Mouse (Mus musculus): ENCODE measurements around the gene Gria1. TPM values are rescaled to one million over a fixed set of nuclear protein-coding genes. Genes with fewer than 3 reads are reported as not detected.

Gene Gria1
- polyA plus RNA-seq (2012; rRNA removed): 29.6 and 38.1 TPM in 2 replicates

DNA sequence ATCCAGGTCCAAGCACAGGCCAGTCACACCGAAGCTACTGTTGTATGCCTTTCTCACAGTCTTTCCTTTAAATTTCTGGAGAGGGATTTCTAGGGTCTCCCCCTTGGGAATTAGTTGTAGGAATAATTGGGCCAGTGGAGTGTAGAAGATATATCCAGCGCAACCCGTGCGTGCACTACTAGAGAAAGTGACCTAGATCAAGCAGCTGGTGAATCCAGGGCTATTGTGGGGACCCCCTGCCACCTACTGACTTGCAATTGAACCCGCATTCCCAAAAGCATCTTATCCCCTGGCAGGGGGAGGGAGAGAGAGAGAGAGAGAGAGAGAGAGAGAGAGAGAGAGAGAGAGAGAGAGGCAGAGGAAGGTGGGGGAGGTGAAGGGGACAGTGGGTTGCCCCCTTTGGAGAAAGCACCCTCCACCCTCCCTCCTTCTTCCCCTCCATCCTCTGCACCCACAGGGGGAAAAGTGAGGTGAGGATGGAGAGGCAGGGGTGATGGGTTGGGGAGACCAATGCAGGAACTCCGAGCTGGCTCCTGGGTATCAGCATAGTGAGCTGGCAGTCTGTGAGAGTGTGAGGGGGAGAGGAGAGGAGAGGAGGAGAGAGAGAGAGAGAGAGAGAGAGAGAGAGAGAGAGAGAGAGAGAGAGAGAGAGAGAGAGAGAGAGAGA lies at the start of gene Gria1:
Gene Gria1, plus strand, starts transcription at position 364 of the 667 bp plus-strand sequence.
- peak; percentile 63 for DNase-seq (ENCODE audit: low read depth)
- no peak for TF ChIP-seq POLR2A (IDR thresholded peaks at IDR 0.05; ENCODE audit: borderline replicate concordance, extremely low read depth, insufficient read depth, insufficient read length, poor library complexity, severe bottlenecking)
- TF ChIP-seq CTCF (IDR thresholded peaks at IDR 0.05; ENCODE audit: borderline replicate concordance, extremely low read depth, insufficient read depth, insufficient read length): no peak

DNA sequence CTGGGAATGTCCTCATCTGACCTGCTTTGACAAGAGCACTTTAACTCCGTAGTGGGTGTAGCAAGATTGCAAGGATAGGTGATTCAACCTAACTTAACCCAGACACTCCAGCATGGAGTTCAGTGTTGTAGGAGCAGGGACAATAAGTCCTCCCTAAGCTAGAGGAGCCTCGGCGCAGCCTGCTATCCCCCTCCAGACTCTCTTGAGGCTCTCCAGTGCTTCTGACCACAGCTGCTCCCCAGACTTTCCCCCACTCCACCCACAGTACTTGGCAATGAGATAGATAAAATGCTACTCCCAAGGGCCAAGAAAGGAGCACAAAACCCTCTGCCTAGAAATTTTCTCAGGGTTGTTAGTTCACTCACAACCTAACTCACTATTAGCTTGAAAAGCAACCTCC lies 49.4 kb upstream of the Gria1 start:
- no peak for DNase-seq (ENCODE audit: low read depth)
- TF ChIP-seq POLR2A (IDR thresholded peaks at IDR 0.05; ENCODE audit: borderline replicate concordance, extremely low read depth, insufficient read depth, insufficient read length, poor library complexity, severe bottlenecking): no peak
- no peak for TF ChIP-seq CTCF (IDR thresholded peaks at IDR 0.05; ENCODE audit: borderline replicate concordance, extremely low read depth, insufficient read depth, insufficient read length)

DNA sequence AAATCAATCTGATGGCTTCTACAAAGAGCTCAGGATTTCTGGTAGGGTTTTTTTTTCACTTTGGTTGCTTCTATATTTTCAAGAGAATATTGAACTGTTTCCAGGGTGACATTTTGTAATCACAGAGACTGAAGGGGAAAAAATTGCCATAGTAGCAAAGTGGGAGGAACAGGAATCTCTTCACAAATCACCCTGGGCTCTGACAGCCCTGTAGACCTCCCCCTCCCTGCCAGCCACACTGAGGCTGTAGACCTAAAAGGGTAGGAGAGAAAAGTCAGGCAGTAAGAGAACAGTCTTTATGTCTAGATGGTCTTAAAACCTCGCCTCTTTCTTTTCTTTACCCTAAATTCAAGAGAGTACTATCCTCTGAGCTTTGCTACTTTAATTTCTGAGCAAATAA lies 38.4 kb upstream of the Gria1 start:
- peak; percentile 30 for DNase-seq (ENCODE audit: low read depth)
- TF ChIP-seq CTCF (IDR thresholded peaks at IDR 0.05; ENCODE audit: borderline replicate concordance, extremely low read depth, insufficient read depth, insufficient read length) (no peak), POLR2A (IDR thresholded peaks at IDR 0.05; ENCODE audit: borderline replicate concordance, extremely low read depth, insufficient read depth, insufficient read length, poor library complexity, severe bottlenecking) (no peak)

DNA sequence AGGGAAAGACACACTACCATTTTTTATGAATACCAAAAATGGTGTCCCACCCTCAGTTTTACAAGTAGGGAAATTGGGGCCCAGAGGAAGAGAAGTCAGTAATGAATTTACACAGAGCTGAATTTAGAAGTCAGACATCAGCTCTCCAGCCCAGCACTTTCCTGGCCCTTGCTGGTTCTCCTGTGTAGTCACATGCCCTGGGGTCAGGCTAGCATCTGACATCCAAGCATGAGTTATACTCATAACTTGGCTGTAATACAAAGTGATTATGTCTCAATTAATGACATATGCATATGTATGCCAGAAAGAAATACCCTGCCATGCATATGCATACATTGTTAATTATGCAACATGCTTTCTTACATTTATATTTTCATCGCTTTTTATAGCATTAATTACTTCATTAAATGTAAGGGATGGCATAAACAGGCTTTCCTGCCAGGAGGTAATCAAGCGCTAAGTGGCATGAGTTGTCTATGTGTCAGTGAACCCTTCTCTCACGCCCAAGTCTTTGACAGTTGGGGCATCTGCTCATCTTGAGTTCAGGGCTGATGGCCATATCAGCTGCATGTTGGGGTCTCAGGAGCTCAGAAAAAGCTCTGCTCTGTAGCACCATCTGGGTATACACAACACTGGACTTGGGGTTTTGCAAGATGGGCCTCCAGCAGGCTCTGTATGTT lies 26.7 kb upstream of the Gria1 start:
- DNase-seq (ENCODE audit: low read depth): peak; percentile 67
- TF ChIP-seq POLR2A (IDR thresholded peaks at IDR 0.05; ENCODE audit: borderline replicate concordance, extremely low read depth, insufficient read depth, insufficient read length, poor library complexity, severe bottlenecking): no peak
- TF ChIP-seq CTCF (IDR thresholded peaks at IDR 0.05; ENCODE audit: borderline replicate concordance, extremely low read depth, insufficient read depth, insufficient read length): no peak

DNA sequence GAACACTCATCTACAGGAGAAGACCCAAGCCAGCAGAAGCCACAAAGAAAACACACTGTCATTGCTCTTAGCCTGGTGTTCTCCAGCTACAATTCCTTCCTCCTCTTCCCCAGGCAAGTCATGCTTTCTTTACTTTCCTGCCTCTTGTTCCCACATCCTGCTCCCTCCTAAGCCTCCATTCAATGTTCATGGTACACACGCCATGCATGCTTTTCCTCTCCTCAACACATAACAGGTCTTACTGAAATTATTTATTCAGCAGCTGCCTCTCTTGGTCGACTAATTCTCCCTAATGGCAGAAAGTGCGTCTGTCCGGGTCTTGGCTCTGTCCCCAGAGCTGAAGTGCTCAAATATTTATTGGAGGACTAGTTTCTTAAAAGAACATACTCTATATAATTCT lies 25.7 kb upstream of the Gria1 start:
- TF ChIP-seq POLR2A (IDR thresholded peaks at IDR 0.05; ENCODE audit: borderline replicate concordance, extremely low read depth, insufficient read depth, insufficient read length, poor library complexity, severe bottlenecking) (no peak), CTCF (IDR thresholded peaks at IDR 0.05; ENCODE audit: borderline replicate concordance, extremely low read depth, insufficient read depth, insufficient read length) (no peak)

DNA sequence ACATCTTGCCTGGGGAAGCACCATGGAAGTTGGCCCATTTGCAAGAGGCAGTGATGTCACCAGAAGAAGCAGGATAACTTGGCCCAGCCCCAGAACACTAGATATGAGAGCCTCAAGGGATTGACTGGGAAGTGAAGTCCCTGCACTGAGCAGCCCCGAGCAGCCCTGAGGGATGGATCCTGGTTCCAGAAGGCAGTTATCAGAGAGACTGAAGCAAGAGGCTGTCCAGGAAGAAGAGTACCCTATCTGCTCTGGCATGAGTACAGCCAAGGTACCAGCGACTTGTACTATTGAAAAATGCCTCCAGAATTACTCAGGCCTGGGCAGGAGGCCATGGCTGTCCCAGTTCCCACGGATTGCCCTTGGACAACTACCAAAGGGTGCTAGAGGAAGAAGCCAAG lies 11.6 kb upstream of the Gria1 start:
- no peak for TF ChIP-seq CTCF (IDR thresholded peaks at IDR 0.05; ENCODE audit: borderline replicate concordance, extremely low read depth, insufficient read depth, insufficient read length)
- TF ChIP-seq POLR2A (IDR thresholded peaks at IDR 0.05; ENCODE audit: borderline replicate concordance, extremely low read depth, insufficient read depth, insufficient read length, poor library complexity, severe bottlenecking): no peak
- DNase-seq (ENCODE audit: low read depth): no peak

More for the DNA sequence above, 25.7 kb upstream of the Gria1 start:
- DNase-seq (ENCODE audit: low read depth): no peak

DNA sequence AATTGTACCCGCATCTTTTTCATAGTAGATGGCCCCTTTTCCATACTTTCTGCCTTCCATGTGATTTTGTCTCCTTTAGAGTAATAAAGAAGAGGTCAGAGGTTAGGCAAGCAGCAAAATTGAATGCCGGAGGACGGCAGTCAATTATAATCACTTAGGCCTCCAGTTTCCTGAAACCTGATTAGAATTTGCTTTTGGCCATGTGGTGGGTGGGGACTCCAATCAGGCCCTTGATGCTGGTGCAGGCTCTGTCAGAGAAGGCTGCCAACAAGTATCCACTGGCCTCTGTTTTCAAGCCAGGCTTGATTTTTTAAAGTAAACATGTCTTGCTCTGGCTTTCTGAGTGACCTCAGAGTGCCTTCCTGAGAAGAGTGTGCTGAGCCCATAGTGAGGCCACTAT lies 6.6 kb upstream of the Gria1 start:
- TF ChIP-seq POLR2A (IDR thresholded peaks at IDR 0.05; ENCODE audit: borderline replicate concordance, extremely low read depth, insufficient read depth, insufficient read length, poor library complexity, severe bottlenecking) (no peak), CTCF (IDR thresholded peaks at IDR 0.05; ENCODE audit: borderline replicate concordance, extremely low read depth, insufficient read depth, insufficient read length) (no peak)
- DNase-seq (ENCODE audit: low read depth): no peak

DNA sequence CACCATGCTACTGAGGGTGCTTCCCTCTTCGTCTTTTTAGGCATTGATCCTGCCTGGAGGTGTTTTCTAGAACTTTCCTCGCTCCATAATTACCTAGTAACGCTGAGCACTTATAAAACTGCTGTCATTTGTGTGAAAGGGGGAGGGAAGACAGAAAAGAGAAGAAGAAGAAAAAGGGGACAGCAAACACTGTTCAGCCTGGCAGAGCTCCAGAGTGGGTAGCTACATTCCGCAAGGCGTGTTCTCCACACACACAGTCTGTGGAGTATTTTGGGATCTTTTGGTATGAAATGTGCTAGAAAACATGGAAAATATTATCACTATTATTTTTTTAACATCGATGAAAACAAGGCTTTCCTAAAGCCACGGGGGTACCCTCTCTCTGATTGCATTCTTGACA lies 5.8 kb upstream of the Gria1 start:
- DNase-seq (ENCODE audit: low read depth): no peak
- TF ChIP-seq CTCF (IDR thresholded peaks at IDR 0.05; ENCODE audit: borderline replicate concordance, extremely low read depth, insufficient read depth, insufficient read length) (no peak), POLR2A (IDR thresholded peaks at IDR 0.05; ENCODE audit: borderline replicate concordance, extremely low read depth, insufficient read depth, insufficient read length, poor library complexity, severe bottlenecking) (no peak)

DNA sequence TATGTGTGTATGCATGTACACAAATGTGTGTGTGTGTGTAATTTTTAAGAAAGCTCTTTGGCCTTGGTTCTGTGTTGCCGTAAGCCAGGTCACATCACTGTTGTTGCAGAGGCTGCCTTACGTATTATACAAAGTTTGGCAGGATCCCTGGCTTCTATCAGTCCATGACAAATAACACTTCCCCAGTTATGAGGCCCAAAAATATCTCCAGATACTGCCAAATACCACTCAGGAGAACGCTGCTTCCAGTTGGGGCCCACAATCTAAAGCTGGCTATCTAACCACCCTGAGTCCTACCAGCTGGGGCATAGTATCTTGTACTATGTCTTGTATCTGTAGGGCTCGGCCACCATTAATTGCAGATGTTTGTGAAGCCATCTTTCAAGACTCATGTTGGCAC lies 3.4 kb upstream of the Gria1 start:
- TF ChIP-seq POLR2A (IDR thresholded peaks at IDR 0.05; ENCODE audit: borderline replicate concordance, extremely low read depth, insufficient read depth, insufficient read length, poor library complexity, severe bottlenecking): no peak
- TF ChIP-seq CTCF (IDR thresholded peaks at IDR 0.05; ENCODE audit: borderline replicate concordance, extremely low read depth, insufficient read depth, insufficient read length): no peak
- no peak for DNase-seq (ENCODE audit: low read depth)

DNA sequence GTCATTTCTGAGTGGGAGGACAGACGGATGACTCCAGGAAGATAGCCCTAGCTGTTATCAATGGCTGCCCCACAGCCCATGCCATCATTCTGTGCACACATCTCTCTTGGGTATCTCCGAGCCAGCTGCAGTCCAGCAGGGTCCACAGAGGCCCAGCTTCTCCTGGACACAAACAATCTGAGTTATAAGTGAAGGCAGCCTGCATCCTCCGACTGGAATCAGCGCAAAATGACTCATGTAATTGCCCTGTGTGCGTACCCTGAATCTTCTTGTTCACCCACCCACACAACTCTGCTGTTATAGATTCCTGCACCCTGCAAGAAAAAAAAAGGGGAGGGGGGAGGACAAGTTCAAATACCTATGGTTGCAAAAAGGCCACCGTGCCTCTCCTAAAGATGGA lies 576 bp upstream of the Gria1 start:
- TF ChIP-seq CTCF (IDR thresholded peaks at IDR 0.05; ENCODE audit: borderline replicate concordance, extremely low read depth, insufficient read depth, insufficient read length) (no peak), POLR2A (IDR thresholded peaks at IDR 0.05; ENCODE audit: borderline replicate concordance, extremely low read depth, insufficient read depth, insufficient read length, poor library complexity, severe bottlenecking) (no peak)
- DNase-seq (ENCODE audit: low read depth): no peak

DNA sequence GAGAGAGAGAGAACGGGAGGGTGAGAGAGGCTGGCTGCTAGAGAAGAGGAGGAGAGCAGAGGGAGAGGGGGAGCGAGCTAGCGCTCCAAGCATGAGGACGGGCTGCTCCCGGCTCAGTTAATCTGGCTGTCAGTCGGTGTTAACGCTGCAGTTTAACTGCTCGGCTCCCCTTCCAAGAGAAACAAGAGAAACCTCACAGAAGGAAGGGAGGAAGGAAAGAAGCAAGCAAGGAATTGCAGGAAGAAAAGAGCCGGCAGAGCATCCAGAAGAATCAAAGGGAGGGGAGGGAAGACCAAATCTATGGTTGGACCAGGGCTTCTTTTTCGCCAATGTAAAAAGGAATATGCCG lies 478 bp downstream of the Gria1 start:
- TF ChIP-seq POLR2A (IDR thresholded peaks at IDR 0.05; ENCODE audit: borderline replicate concordance, extremely low read depth, insufficient read depth, insufficient read length, poor library complexity, severe bottlenecking) (peak; percentile 43; the same call in 1 of the 2 replicates), CTCF (IDR thresholded peaks at IDR 0.05; ENCODE audit: borderline replicate concordance, extremely low read depth, insufficient read depth, insufficient read length) (no peak)

More for the DNA sequence above, 478 bp downstream of the Gria1 start:
- DNase-seq (ENCODE audit: low read depth): peak; percentile 89
